Comparison of ENCODE assay signal across 10 mouse cellular contexts in the genomic region with DNA sequence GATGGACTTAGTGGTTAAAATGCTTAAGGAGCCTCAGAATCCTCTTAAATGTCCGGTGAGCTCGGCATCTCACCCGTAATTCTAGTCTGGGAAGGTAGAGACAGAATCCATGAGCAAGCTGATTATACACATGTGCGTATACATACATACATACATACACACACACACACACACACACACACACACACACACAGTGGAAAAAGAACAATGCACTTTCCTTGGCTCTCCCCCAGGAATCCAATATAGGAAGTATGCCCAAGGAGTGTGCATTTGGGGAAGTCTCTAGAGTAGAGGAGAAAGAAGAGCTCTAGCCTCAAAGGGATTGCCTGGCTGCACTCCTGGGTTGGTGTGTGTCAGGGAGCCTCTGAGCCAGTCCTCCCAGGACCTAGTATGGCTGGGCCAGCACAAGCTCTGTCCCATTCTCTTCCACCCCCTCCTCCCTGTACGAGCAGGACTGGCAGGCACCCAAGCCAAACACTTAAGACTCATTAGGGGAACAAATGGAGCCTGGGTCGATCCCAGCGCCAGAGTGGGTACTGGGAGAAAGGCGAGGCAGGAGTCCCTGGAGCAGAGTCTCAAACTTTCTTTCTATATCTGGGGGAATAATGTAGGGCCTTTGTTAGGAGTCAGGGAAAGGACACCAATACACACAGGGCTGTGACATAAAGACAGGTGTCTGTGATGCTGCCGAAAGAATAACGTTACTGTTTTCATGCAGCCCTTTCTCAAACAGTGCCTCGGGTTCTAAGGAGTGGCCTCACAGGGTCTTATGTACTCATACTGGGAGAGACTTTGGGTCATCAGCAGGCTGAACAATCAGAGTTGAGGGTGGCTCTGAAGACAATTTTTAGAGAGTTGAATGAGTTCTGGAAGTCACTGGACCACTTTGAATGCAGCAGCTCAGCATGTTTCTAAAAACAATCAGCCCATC. TPM values are rescaled to one million over a fixed set of nuclear protein-coding genes. Genes with fewer than 3 reads are reported as not detected.
DNase-seq lines count a peak whose midpoint lies in the region; ATAC-seq and TF ChIP-seq lines count a peak whose summit lies in the region.
"Had no signal": no experiment of that assay in that cellular context is flagged by ENCODE, and none has a peak within 500 bp of the region (broad histone marks: within the 10 kb centered on the region; RNA-seq: fewer than 3 reads in every experiment).

No protein-coding gene starts in this region.

- ATAC-seq in midbrain, embryonic 12.5 days (ENCODE audit: low FRiP score, low read depth) = peak; percentile 62
- ATAC-seq in forebrain, postnatal 0 days = peak; percentile 78
- peak; percentile 86 for ATAC-seq in stomach, embryonic 15.5 days (ENCODE audit: insufficient read depth, low FRiP score, low read depth)

- H3K27me3 ChIP-seq in midbrain, embryonic 12.5 days = no peaks in the 10 kb centered on the region
- no peaks in the 10 kb centered on the region for H3K27me3 ChIP-seq in midbrain, embryonic 10.5 days (ENCODE audit: low read depth, poor library complexity, severe bottlenecking)
- no peaks in the 10 kb centered on the region for H3K27me3 ChIP-seq in forebrain, postnatal 0 days (ENCODE audit: insufficient read depth, low read length)
- H3K27me3 ChIP-seq in stomach, embryonic 15.5 days (replicated peaks) = no peaks in the 10 kb centered on the region
- H3K27me3 ChIP-seq: neural tube, embryonic 12.5 days had no signal

- no peak for TF ChIP-seq CTCF in forebrain, postnatal 0 days (IDR thresholded peaks at IDR 0.05; ENCODE audit: low read depth)

- no peak overlapping the region for H3K9ac ChIP-seq in midbrain, embryonic 12.5 days (replicated peaks)
- no peak overlapping the region for H3K9ac ChIP-seq in forebrain, postnatal 0 days
- no peak overlapping the region for H3K9ac ChIP-seq in stomach, embryonic 15.5 days
- H3K9ac ChIP-seq: neural tube, embryonic 12.5 days had no signal

- no peak overlapping the region for H3K27ac ChIP-seq in midbrain, embryonic 12.5 days (replicated peaks)
- H3K27ac ChIP-seq in midbrain, embryonic 10.5 days (replicated peaks) = no peak overlapping the region
- no peak overlapping the region for H3K27ac ChIP-seq in forebrain, postnatal 0 days (ENCODE audit: low read depth, low read length)
- 0 out of 2 replicates have a peak overlapping the region, but pooled peaks have one; percentile 41 for H3K27ac ChIP-seq in stomach, embryonic 15.5 days
- H3K27ac ChIP-seq: heart, adult 2 months; neural tube, embryonic 12.5 days had no signal

- 52% methylated on average over 11 of the region's 11 CpGs for WGBS in midbrain, embryonic 12.5 days
- 63% methylated on average over 11 of the region's 11 CpGs for WGBS in midbrain, embryonic 10.5 days
- WGBS in forebrain, postnatal 0 days = 31% methylated on average over 11 of the region's 11 CpGs
- WGBS in stomach, embryonic 15.5 days = 46% methylated on average over 11 of the region's 11 CpGs

- H3K4me2 ChIP-seq in midbrain, embryonic 12.5 days (replicated peaks) = no peak overlapping the region
- H3K4me2 ChIP-seq in forebrain, postnatal 0 days (ENCODE audit: low read depth) = no peak overlapping the region
- H3K4me2 ChIP-seq in stomach, embryonic 15.5 days = no peak overlapping the region
- H3K4me2 ChIP-seq: neural tube, embryonic 12.5 days had no signal

- H3K4me3 ChIP-seq in midbrain, embryonic 12.5 days = no peak overlapping the region
- no peak overlapping the region for H3K4me3 ChIP-seq in midbrain, embryonic 10.5 days
- no peak overlapping the region for H3K4me3 ChIP-seq in forebrain, postnatal 0 days (ENCODE audit: low read depth, low read length)
- H3K4me3 ChIP-seq in stomach, embryonic 15.5 days (replicated peaks) = no peak overlapping the region
- H3K4me3 ChIP-seq: heart, adult 2 months; neural tube, embryonic 12.5 days had no signal

- H3K36me3 ChIP-seq in midbrain, embryonic 12.5 days = no peaks in the 10 kb centered on the region; the same call in 1 of the 2 replicates
- H3K36me3 ChIP-seq in midbrain, embryonic 10.5 days = no peaks in the 10 kb centered on the region
- no peaks in the 10 kb centered on the region for H3K36me3 ChIP-seq in forebrain, postnatal 0 days (ENCODE audit: insufficient read depth)
- H3K36me3 ChIP-seq in stomach, embryonic 15.5 days = 0 out of 2 replicates have a peak, but pooled peaks cover 3% of the 10 kb centered on the region
- H3K36me3 ChIP-seq: neural tube, embryonic 12.5 days had no signal

- no peaks in the 10 kb centered on the region for H3K9me3 ChIP-seq in midbrain, embryonic 12.5 days
- no peaks in the 10 kb centered on the region for H3K9me3 ChIP-seq in midbrain, embryonic 10.5 days (replicated peaks)
- H3K9me3 ChIP-seq in forebrain, postnatal 0 days (ENCODE audit: low read length) = no peaks in the 10 kb centered on the region
- no peaks in the 10 kb centered on the region for H3K9me3 ChIP-seq in stomach, embryonic 15.5 days
- H3K9me3 ChIP-seq: neural tube, embryonic 12.5 days had no signal

- DNase-seq in midbrain, embryonic 10.5 days (ENCODE audit: low spot score) = no peak
- peak; percentile 55 for DNase-seq in forebrain, postnatal 0 days
- DNase-seq in kidney, postnatal 10 days = peak; percentile 64
- no peak for DNase-seq in embryo, embryonic 10.5 days (ENCODE audit: low spot score)
- DNase-seq in left cerebral cortex, adult 9 months (ENCODE audit: low spot score in 2 of 2) = no peak
- no peak for DNase-seq in layer of hippocampus, postnatal 36 days

- peaks cover 5% of the 10 kb centered on the region; the same call in 1 of the 2 replicates for H3K4me1 ChIP-seq in midbrain, embryonic 12.5 days
- peaks cover 9% of the 10 kb centered on the region for H3K4me1 ChIP-seq in midbrain, embryonic 10.5 days
- H3K4me1 ChIP-seq in forebrain, postnatal 0 days (ENCODE audit: insufficient read depth) = no peaks in the 10 kb centered on the region
- peaks cover 5% of the 10 kb centered on the region; the same call in 1 of the 2 replicates for H3K4me1 ChIP-seq in stomach, embryonic 15.5 days
- H3K4me1 ChIP-seq: neural tube, embryonic 12.5 days had no signal

RNA-seq across cellular contexts. Expression of a gene that starts 41.2 kb away (rescaled TPM):
- 40.3 and 48.0 TPM in 2 replicates for polyA plus RNA-seq in midbrain, embryonic 12.5 days (2016; fragmentation: Nextera tagmentation; extraction: Ambion mirVana)
- polyA plus RNA-seq in midbrain, embryonic 10.5 days (2016; fragmentation: Nextera tagmentation; extraction: Ambion mirVana) = 29.9 and 33.7 TPM in 2 replicates
- 47.9 and 77.0 TPM in 2 replicates for total RNA-seq in forebrain, postnatal 0 days (2014; rRNA removed)
- 15.7 and 22.8 TPM in 2 replicates for polyA plus RNA-seq in forebrain, postnatal 0 days (2015; fragmentation: Nextera tagmentation; extraction: Ambion mirVana)
- polyA plus RNA-seq in stomach, embryonic 15.5 days (2015; fragmentation: Nextera tagmentation; extraction: Ambion mirVana) = 38.6 and 48.4 TPM in 2 replicates
- total RNA-seq in layer of hippocampus, postnatal 36 days (2021) = 100 to 1,000 TPM; 159 to 174 TPM

RNA-seq across cellular contexts. Expression of a gene that starts 47.0 kb away (rescaled TPM):
- polyA plus RNA-seq in midbrain, embryonic 12.5 days (2016; fragmentation: Nextera tagmentation; extraction: Ambion mirVana) = 32.9 and 33.8 TPM in 2 replicates
- polyA plus RNA-seq in midbrain, embryonic 10.5 days (2016; fragmentation: Nextera tagmentation; extraction: Ambion mirVana) = 35.2 and 35.8 TPM in 2 replicates
- 12.1 and 22.6 TPM in 2 replicates for total RNA-seq in forebrain, postnatal 0 days (2014; rRNA removed)
- polyA plus RNA-seq in forebrain, postnatal 0 days (2015; fragmentation: Nextera tagmentation; extraction: Ambion mirVana) = 23.9 and 25.3 TPM in 2 replicates
- polyA plus RNA-seq in stomach, embryonic 15.5 days (2015; fragmentation: Nextera tagmentation; extraction: Ambion mirVana) = 65.3 and 72.1 TPM in 2 replicates
- 1 to 10 TPM in 1 of 2 experiments, under 1 TPM in 1; 0.91 to 1.0 TPM for total RNA-seq in layer of hippocampus, postnatal 36 days (2021)

RNA-seq across cellular contexts. Expression of a gene that starts 51.7 kb away (rescaled TPM):
- 3.2 and 4.1 TPM in 2 replicates for polyA plus RNA-seq in midbrain, embryonic 12.5 days (2016; fragmentation: Nextera tagmentation; extraction: Ambion mirVana)
- polyA plus RNA-seq in midbrain, embryonic 10.5 days (2016; fragmentation: Nextera tagmentation; extraction: Ambion mirVana) = 4.7 and 6.2 TPM in 2 replicates
- 1.2 TPM in 1 of 2 replicates, not detected in the other for total RNA-seq in forebrain, postnatal 0 days (2014; rRNA removed)
- polyA plus RNA-seq in forebrain, postnatal 0 days (2015; fragmentation: Nextera tagmentation; extraction: Ambion mirVana) = 0.35 and 0.41 TPM in 2 replicates
- polyA plus RNA-seq in stomach, embryonic 15.5 days (2015; fragmentation: Nextera tagmentation; extraction: Ambion mirVana) = 1.4 and 1.6 TPM in 2 replicates
- total RNA-seq in layer of hippocampus, postnatal 36 days (2021) = 1 to 10 TPM; 1.4 to 2.7 TPM

RNA-seq across cellular contexts. Expression of a gene that starts 51.9 kb away (rescaled TPM):
- 261 and 262 TPM in 2 replicates for polyA plus RNA-seq in midbrain, embryonic 12.5 days (2016; fragmentation: Nextera tagmentation; extraction: Ambion mirVana)
- polyA plus RNA-seq in midbrain, embryonic 10.5 days (2016; fragmentation: Nextera tagmentation; extraction: Ambion mirVana) = 392 and 411 TPM in 2 replicates
- total RNA-seq in forebrain, postnatal 0 days (2014; rRNA removed) = 131 and 144 TPM in 2 replicates
- polyA plus RNA-seq in forebrain, postnatal 0 days (2015; fragmentation: Nextera tagmentation; extraction: Ambion mirVana) = 137 and 155 TPM in 2 replicates
- polyA plus RNA-seq in stomach, embryonic 15.5 days (2015; fragmentation: Nextera tagmentation; extraction: Ambion mirVana) = 242 and 244 TPM in 2 replicates
- total RNA-seq in layer of hippocampus, postnatal 36 days (2021) = 100 to 1,000 TPM; 120 TPM

Comparison
In these comparisons a context has a peak if more than half of its experiments do, and no peak if none do; other contexts are left out.
1. DNase-seq: peak in forebrain, postnatal 0 days (single experiment) and kidney, postnatal 10 days (single experiment); none in midbrain, embryonic 10.5 days (single experiment), embryo, embryonic 10.5 days (single experiment), left cerebral cortex, adult 9 months (0 of 2) and layer of hippocampus, postnatal 36 days (0 of 2).
2. Peak in every context shown above with its lines, with median percentiles within 50 percentile points of each other: ATAC-seq.